Mouse (Mus musculus): ENCODE results near the gene Mboat2. TPM values are rescaled to one million over a fixed set of nuclear protein-coding genes. Genes with fewer than 3 reads are reported as not detected.
A peak's percentile ranks its signal among the peaks of the same experiment; 100 is the strongest.

Gene Mboat2
- total and polyA plus RNA-seq, 3 experiments: 0.20 to 1.6 (median 0.98) TPM

- no peak for ATAC-seq (ENCODE audit: extremely low read depth, insufficient number of reproducible peaks, low FRiP score, poor library complexity, severe bottlenecking)
- Histone ChIP-seq H3K4me3 (ENCODE audit: low read depth, low read length) (no peak overlapping the region), H3K27me3 (ENCODE audit: insufficient read depth, low read length) (peaks cover 2% of the 10 kb centered on the region; the same call in 1 of the 2 replicates), H3K9me3 (replicated peaks) (no peaks in the 10 kb centered on the region), H3K4me1 (ENCODE audit: insufficient read depth, low read depth, low read length) (peaks cover 51% of the 10 kb centered on the region), H3K36me3 (replicated peaks) (peaks cover 25% of the 10 kb centered on the region)
- TF ChIP-seq POLR2AphosphoS5 (IDR thresholded peaks at IDR 0.05; ENCODE audit: insufficient replicate concordance, low read depth, low read length) (no peak), TAL1 (conservative IDR thresholded peaks at IDR 0.05; ENCODE audit: low read depth, low read length) (no peak), GATA2 (IDR thresholded peaks at IDR 0.05; ENCODE audit: borderline replicate concordance, low read depth, low read length) (no peak), CTCF (IDR thresholded peaks at IDR 0.05; ENCODE audit: low read depth, low read length) (no peak), GATA1 (IDR thresholded peaks at IDR 0.05; ENCODE audit: borderline replicate concordance, low read length) (no peak)
- DNase-seq (ENCODE audit: low spot score): no peak
These were observed 97.5 kb downstream of the Mboat2 start for GRCm38 (mm10) chr12:24928051-24928748.

GRCm38 (mm10) chr12:24929043-24929442 lies 98.4 kb downstream of the Mboat2 start:
- no peak for ATAC-seq (ENCODE audit: extremely low read depth, insufficient number of reproducible peaks, low FRiP score, poor library complexity, severe bottlenecking)
- no peaks in the 10 kb centered on the region for H3K9me3 ChIP-seq (replicated peaks)
- no peak for TF ChIP-seq CTCF (IDR thresholded peaks at IDR 0.05; ENCODE audit: low read depth, low read length)
- TF ChIP-seq GATA1 (IDR thresholded peaks at IDR 0.05; ENCODE audit: borderline replicate concordance, low read length): no peak
- TF ChIP-seq TAL1 (conservative IDR thresholded peaks at IDR 0.05; ENCODE audit: low read depth, low read length): no peak
- TF ChIP-seq POLR2AphosphoS5 (IDR thresholded peaks at IDR 0.05; ENCODE audit: insufficient replicate concordance, low read depth, low read length): no peak
- TF ChIP-seq GATA2 (IDR thresholded peaks at IDR 0.05; ENCODE audit: borderline replicate concordance, low read depth, low read length): no peak

GRCm38 (mm10) chr12:24930760-24931159 lies 100.1 kb downstream of the Mboat2 start:
- peaks cover 2% of the 10 kb centered on the region; the same call in 1 of the 2 replicates for H3K27me3 ChIP-seq (ENCODE audit: insufficient read depth, low read length)
- no peak overlapping the region for H3K4me3 ChIP-seq (ENCODE audit: low read depth, low read length)
- ATAC-seq (ENCODE audit: extremely low read depth, insufficient number of reproducible peaks, low FRiP score, poor library complexity, severe bottlenecking): no peak
- peaks cover 34% of the 10 kb centered on the region for H3K36me3 ChIP-seq (replicated peaks)
- no peak for DNase-seq (ENCODE audit: low spot score)
- no peaks in the 10 kb centered on the region for H3K9me3 ChIP-seq (replicated peaks)
- peaks cover 30% of the 10 kb centered on the region for H3K4me1 ChIP-seq (ENCODE audit: insufficient read depth, low read depth, low read length)
- TF ChIP-seq CTCF (IDR thresholded peaks at IDR 0.05; ENCODE audit: low read depth, low read length) (no peak), TAL1 (conservative IDR thresholded peaks at IDR 0.05; ENCODE audit: low read depth, low read length) (peak; percentile 43; the same call in 1 of the 2 replicates), GATA2 (IDR thresholded peaks at IDR 0.05; ENCODE audit: borderline replicate concordance, low read depth, low read length) (no peak), GATA1 (IDR thresholded peaks at IDR 0.05; ENCODE audit: borderline replicate concordance, low read length) (no peak)

More at GRCm38 (mm10) chr12:24929043-24929442, 98.4 kb downstream of the Mboat2 start:
- Histone ChIP-seq H3K4me3 (ENCODE audit: low read depth, low read length) (no peak overlapping the region), H3K36me3 (replicated peaks) (peaks cover 30% of the 10 kb centered on the region), H3K27me3 (ENCODE audit: insufficient read depth, low read length) (peaks cover 2% of the 10 kb centered on the region; the same call in 1 of the 2 replicates), H3K4me1 (ENCODE audit: insufficient read depth, low read depth, low read length) (peaks cover 44% of the 10 kb centered on the region)
- DNase-seq (ENCODE audit: low spot score): no peak

GRCm38 (mm10) chr12:24932120-24932519 lies 101.4 kb downstream of the Mboat2 start:
- Histone ChIP-seq H3K4me3 (ENCODE audit: low read depth, low read length) (no peak overlapping the region), H3K9me3 (replicated peaks) (no peaks in the 10 kb centered on the region), H3K36me3 (replicated peaks) (peaks cover 37% of the 10 kb centered on the region), H3K4me1 (ENCODE audit: insufficient read depth, low read depth, low read length) (peaks cover 28% of the 10 kb centered on the region), H3K27me3 (ENCODE audit: insufficient read depth, low read length) (peaks cover 4% of the 10 kb centered on the region; the same call in 1 of the 2 replicates)
- DNase-seq (ENCODE audit: low spot score) (no peak), ATAC-seq (ENCODE audit: extremely low read depth, insufficient number of reproducible peaks, low FRiP score, poor library complexity, severe bottlenecking) (no peak)
- TF ChIP-seq GATA2 (IDR thresholded peaks at IDR 0.05; ENCODE audit: borderline replicate concordance, low read depth, low read length) (no peak), GATA1 (IDR thresholded peaks at IDR 0.05; ENCODE audit: borderline replicate concordance, low read length) (no peak), CTCF (IDR thresholded peaks at IDR 0.05; ENCODE audit: low read depth, low read length) (no peak)

DNA sequence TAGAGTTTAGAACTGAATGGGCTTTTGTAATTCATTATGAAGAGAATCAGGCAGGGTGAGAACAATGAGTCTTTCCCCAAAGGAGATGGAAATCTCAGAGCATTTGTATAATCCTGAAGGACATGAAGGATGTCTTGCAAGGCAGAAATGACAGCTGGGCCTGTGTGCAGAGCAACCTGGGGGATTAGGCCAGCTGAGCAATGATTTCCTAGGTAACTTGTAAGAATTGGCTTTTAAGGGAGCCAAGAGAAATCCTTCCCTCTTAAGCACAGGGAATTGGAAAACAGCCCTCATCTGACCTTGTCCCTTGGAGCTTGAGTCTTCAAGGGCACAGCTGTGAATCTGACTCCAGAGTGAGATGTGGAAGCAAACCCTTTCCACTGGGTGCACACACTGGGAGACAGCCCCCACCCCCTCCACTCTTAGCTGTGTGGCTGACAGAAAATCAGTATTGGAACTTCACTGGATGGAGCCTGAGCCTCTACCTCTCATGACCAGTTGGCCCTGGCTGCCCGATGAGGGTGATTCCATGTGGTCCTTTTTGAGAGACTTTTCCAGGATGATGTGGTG lies 102.6 kb downstream of the Mboat2 start:
- Histone ChIP-seq H3K27me3 (ENCODE audit: insufficient read depth, low read length) (peaks cover 4% of the 10 kb centered on the region; the same call in 1 of the 2 replicates), H3K9me3 (replicated peaks) (no peaks in the 10 kb centered on the region), H3K4me3 (ENCODE audit: low read depth, low read length) (no peak overlapping the region), H3K36me3 (replicated peaks) (peaks cover 31% of the 10 kb centered on the region), H3K4me1 (ENCODE audit: insufficient read depth, low read depth, low read length) (peaks cover 29% of the 10 kb centered on the region)
- TF ChIP-seq TAL1 (conservative IDR thresholded peaks at IDR 0.05; ENCODE audit: low read depth, low read length): no peak
- no peak for TF ChIP-seq GATA2 (IDR thresholded peaks at IDR 0.05; ENCODE audit: borderline replicate concordance, low read depth, low read length)
- no peak for TF ChIP-seq GATA1 (IDR thresholded peaks at IDR 0.05; ENCODE audit: borderline replicate concordance, low read length)
- TF ChIP-seq CTCF (IDR thresholded peaks at IDR 0.05; ENCODE audit: low read depth, low read length): no peak
- no peak for TF ChIP-seq POLR2AphosphoS5 (IDR thresholded peaks at IDR 0.05; ENCODE audit: insufficient replicate concordance, low read depth, low read length)
- no peak for DNase-seq (ENCODE audit: low spot score)
- no peak for ATAC-seq (ENCODE audit: extremely low read depth, insufficient number of reproducible peaks, low FRiP score, poor library complexity, severe bottlenecking)

DNA sequence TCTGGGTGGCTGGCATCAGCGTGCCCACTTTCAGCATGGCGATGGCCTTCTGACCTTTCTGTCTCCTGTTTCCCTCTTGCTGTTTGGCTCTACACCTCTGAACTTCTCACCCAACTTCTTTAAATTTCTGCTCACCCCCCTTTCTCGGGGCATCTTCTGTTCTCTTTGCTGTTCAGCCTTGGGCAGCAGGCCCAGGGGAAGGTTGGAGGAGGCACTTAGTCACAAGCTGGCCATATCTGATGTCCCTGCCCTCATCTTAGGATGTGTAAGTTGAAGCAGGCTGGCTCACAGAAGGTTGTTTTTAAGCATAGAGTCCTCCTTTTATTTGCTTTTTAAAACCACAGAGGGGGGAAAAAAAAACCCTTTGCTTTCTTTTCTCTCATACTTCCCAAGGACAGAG lies 103.3 kb downstream of the Mboat2 start:
- DNase-seq (ENCODE audit: low spot score) (no peak), ATAC-seq (ENCODE audit: extremely low read depth, insufficient number of reproducible peaks, low FRiP score, poor library complexity, severe bottlenecking) (no peak)
- TF ChIP-seq CTCF (IDR thresholded peaks at IDR 0.05; ENCODE audit: low read depth, low read length): no peak
- no peak for TF ChIP-seq GATA2 (IDR thresholded peaks at IDR 0.05; ENCODE audit: borderline replicate concordance, low read depth, low read length)
- no peak for TF ChIP-seq TAL1 (conservative IDR thresholded peaks at IDR 0.05; ENCODE audit: low read depth, low read length)
- no peak for TF ChIP-seq POLR2AphosphoS5 (IDR thresholded peaks at IDR 0.05; ENCODE audit: insufficient replicate concordance, low read depth, low read length)
- no peak for TF ChIP-seq GATA1 (IDR thresholded peaks at IDR 0.05; ENCODE audit: borderline replicate concordance, low read length)

More for the DNA sequence above, 103.3 kb downstream of the Mboat2 start:
- Histone ChIP-seq H3K9me3 (replicated peaks) (no peaks in the 10 kb centered on the region), H3K27me3 (ENCODE audit: insufficient read depth, low read length) (peaks cover 2% of the 10 kb centered on the region; the same call in 1 of the 2 replicates), H3K36me3 (replicated peaks) (peaks cover 25% of the 10 kb centered on the region), H3K4me1 (ENCODE audit: insufficient read depth, low read depth, low read length) (peaks cover 32% of the 10 kb centered on the region), H3K4me3 (ENCODE audit: low read depth, low read length) (no peak overlapping the region)
